Mouse (Mus musculus): ENCODE results near the gene Pnmal2. TPM values are rescaled to one million over a fixed set of nuclear protein-coding genes. Genes with fewer than 3 reads are reported as not detected.
A peak's percentile ranks its signal among the peaks of the same experiment; 100 is the strongest.
"Not testable (repeated sequence)": the region's sequence is repeated elsewhere in the genome, so short reads cannot be mapped to it uniquely, and the experiment has no call there.

Pnmal2 gene
- polyA plus RNA-seq, 1 experiment: 3.0 TPM

DNA sequence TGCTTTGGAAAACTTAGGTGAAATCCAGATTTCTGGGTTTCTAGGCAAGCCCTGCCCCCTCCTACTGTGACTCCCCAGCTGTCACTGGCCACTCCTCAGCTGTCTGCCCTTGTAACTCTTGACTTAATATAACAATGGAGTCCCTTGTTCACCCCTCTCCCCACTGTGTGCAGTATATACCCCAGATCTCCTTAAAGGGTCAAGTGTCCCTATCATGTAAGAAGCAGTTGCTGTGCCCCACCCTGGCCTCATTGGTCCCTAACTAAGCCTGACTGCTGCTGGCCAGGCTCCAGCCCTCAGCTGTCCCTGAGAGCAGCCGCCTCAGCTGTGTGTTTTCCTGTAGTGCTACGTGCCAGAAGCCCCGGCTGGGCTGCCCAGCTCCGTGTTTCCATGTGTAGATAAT, 3.5 kb downstream of the Pnmal2 start:
- H3K27ac ChIP-seq (ENCODE audit: control insufficient read depth, insufficient read depth, low read length): no peak overlapping the region
- 35% methylated on average over 4 of the region's 4 CpGs for WGBS
- H3K27me3 ChIP-seq (ENCODE audit: control insufficient read depth, insufficient read depth, low read length): peaks cover 20% of the 10 kb centered on the region; the same call in 1 of the 2 replicates
- TF ChIP-seq CTCF (IDR thresholded peaks at IDR 0.05; ENCODE audit: borderline replicate concordance, control insufficient read depth, extremely low read depth, insufficient read depth, low read length, poor library complexity) (no peak), POLR2A (IDR thresholded peaks at IDR 0.05; ENCODE audit: control insufficient read depth, extremely low read depth, insufficient read depth, low read length, poor library complexity) (no peak)
- H3K4me3 ChIP-seq (ENCODE audit: control insufficient read depth, insufficient read depth, low read length): no peak overlapping the region
- peaks cover 40% of the 10 kb centered on the region for H3K4me1 ChIP-seq (replicated peaks; ENCODE audit: control insufficient read depth, insufficient read depth, low read length)
- H3K36me3 ChIP-seq (ENCODE audit: control insufficient read depth, insufficient read depth, low read length): no peaks in the 10 kb centered on the region
- DNase-seq: no peak

DNA sequence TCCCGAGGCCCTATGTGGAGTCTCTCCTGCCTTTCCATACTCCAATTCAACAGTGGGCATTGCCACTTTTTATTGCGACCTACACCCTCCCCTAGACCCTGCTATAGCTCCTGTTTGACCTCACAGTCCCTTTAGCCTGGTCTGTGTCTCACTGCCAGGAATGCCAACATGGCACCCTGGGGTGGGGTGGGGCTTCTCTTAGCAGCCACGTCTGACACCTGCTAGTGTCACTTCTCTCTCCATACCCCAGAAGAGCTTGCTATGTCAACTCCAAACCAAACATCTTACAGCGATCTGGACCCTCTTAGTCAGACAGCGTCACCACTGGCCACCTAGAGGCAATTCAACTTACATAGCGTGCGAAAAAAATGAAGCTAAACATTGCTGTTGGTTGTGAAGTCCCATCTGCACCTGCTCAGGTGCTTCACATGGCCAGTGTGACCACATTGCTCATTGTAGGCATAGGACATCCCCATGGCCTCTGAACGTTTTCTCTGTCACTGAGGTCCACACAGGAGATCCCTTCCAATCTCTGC, 4.5 kb downstream of the Pnmal2 start:
- WGBS: 88% methylated on average over 8 of the region's 8 CpGs
- DNase-seq: no peak
- Histone ChIP-seq H3K27ac (ENCODE audit: control insufficient read depth, insufficient read depth, low read length) (no peak overlapping the region), H3K27me3 (ENCODE audit: control insufficient read depth, insufficient read depth, low read length) (peaks cover 20% of the 10 kb centered on the region; the same call in 1 of the 2 replicates), H3K4me1 (replicated peaks; ENCODE audit: control insufficient read depth, insufficient read depth, low read length) (peaks cover 34% of the 10 kb centered on the region), H3K4me3 (ENCODE audit: control insufficient read depth, insufficient read depth, low read length) (no peak overlapping the region), H3K36me3 (ENCODE audit: control insufficient read depth, insufficient read depth, low read length) (no peaks in the 10 kb centered on the region)
- TF ChIP-seq CTCF (IDR thresholded peaks at IDR 0.05; ENCODE audit: borderline replicate concordance, control insufficient read depth, extremely low read depth, insufficient read depth, low read length, poor library complexity) (no peak), POLR2A (IDR thresholded peaks at IDR 0.05; ENCODE audit: control insufficient read depth, extremely low read depth, insufficient read depth, low read length, poor library complexity) (no peak)

GRCm38 (mm10) chr7:16949908-16950841, 5.7 kb downstream of the Pnmal2 start:
- Histone ChIP-seq H3K4me1 (replicated peaks; ENCODE audit: control insufficient read depth, insufficient read depth, low read length) (peaks cover 24% of the 10 kb centered on the region), H3K27me3 (ENCODE audit: control insufficient read depth, insufficient read depth, low read length) (peaks cover 17% of the 10 kb centered on the region; the same call in 1 of the 2 replicates), H3K4me3 (ENCODE audit: control insufficient read depth, insufficient read depth, low read length) (peak overlapping the region; percentile 42), H3K27ac (ENCODE audit: control insufficient read depth, insufficient read depth, low read length) (no peak overlapping the region), H3K36me3 (ENCODE audit: control insufficient read depth, insufficient read depth, low read length) (no peaks in the 10 kb centered on the region)
- peak; percentile 91 for TF ChIP-seq CTCF (IDR thresholded peaks at IDR 0.05; ENCODE audit: borderline replicate concordance, control insufficient read depth, extremely low read depth, insufficient read depth, low read length, poor library complexity)
- peak; percentile 24; the same call in 1 of the 2 replicates for TF ChIP-seq POLR2A (IDR thresholded peaks at IDR 0.05; ENCODE audit: control insufficient read depth, extremely low read depth, insufficient read depth, low read length, poor library complexity)
- 11% methylated on average over 29 of the region's 29 CpGs for WGBS
- DNase-seq: peak; percentile 83

- WGBS: 25% methylated on average over 18 of the region's 18 CpGs
- DNase-seq: peak; percentile 86
Measured at GRCm38 (mm10) chr7:16950861-16951635, 6.6 kb downstream of the Pnmal2 start.

DNA sequence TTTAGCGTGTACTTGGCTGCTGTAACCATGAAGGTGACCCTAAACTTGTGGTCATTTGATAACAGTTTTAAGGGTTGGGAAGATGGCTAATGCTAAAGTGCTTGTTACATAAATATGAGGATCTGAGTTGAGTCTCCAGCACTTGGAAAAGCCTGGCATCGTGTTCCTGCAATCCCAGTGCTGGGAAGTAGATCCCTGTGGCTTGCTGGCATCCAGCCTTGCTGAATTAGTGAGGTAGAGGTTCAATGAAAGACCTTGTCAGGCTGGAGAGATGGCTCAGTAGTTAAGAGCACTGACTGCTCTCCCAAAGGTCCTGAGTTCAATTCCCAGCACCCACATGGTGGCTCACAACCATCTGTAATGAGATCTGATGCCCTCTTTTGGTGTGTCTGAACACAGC, 9.3 kb downstream of the Pnmal2 start:
- not testable (repeated sequence) for H3K4me1 ChIP-seq (replicated peaks; ENCODE audit: control insufficient read depth, insufficient read depth, low read length); H3K27ac ChIP-seq (ENCODE audit: control insufficient read depth, insufficient read depth, low read length); H3K27me3 ChIP-seq (ENCODE audit: control insufficient read depth, insufficient read depth, low read length); H3K4me3 ChIP-seq (ENCODE audit: control insufficient read depth, insufficient read depth, low read length); DNase-seq; H3K36me3 ChIP-seq (ENCODE audit: control insufficient read depth, insufficient read depth, low read length)
- 93% methylated on average over 2 of the region's 2 CpGs for WGBS

More at GRCm38 (mm10) chr7:16950861-16951635, 6.6 kb downstream of the Pnmal2 start:
- H3K36me3 ChIP-seq (ENCODE audit: control insufficient read depth, insufficient read depth, low read length): no peaks in the 10 kb centered on the region
- peak; percentile 89 for TF ChIP-seq CTCF (IDR thresholded peaks at IDR 0.05; ENCODE audit: borderline replicate concordance, control insufficient read depth, extremely low read depth, insufficient read depth, low read length, poor library complexity)
- TF ChIP-seq POLR2A (IDR thresholded peaks at IDR 0.05; ENCODE audit: control insufficient read depth, extremely low read depth, insufficient read depth, low read length, poor library complexity): no peak
- H3K27me3 ChIP-seq (ENCODE audit: control insufficient read depth, insufficient read depth, low read length): peaks cover 9% of the 10 kb centered on the region; the same call in 1 of the 2 replicates
- H3K4me1 ChIP-seq (replicated peaks; ENCODE audit: control insufficient read depth, insufficient read depth, low read length): peaks cover 15% of the 10 kb centered on the region
- H3K27ac ChIP-seq (ENCODE audit: control insufficient read depth, insufficient read depth, low read length): no peak overlapping the region
- H3K4me3 ChIP-seq (ENCODE audit: control insufficient read depth, insufficient read depth, low read length): no peak overlapping the region

DNA sequence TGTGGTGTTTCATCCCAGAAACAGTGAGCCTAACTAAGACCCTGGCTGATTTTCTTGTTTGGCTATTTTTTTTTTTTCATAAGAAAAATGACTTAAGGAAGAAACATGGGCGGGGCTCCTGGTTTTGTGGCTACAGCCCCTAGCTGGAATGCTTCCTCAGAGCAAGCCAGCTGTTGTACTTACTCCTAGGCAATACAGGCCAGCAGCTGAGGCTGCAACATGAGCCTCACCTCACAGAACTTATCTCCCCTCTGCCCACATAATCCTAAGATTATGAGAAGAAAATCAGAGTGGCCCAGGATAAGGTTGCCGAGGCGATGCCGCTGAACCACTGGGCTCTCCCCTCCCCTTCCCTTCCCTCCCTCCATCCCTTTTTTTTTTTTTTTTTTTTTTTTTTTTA, 11.2 kb downstream of the Pnmal2 start:
- Histone ChIP-seq H3K27me3 (ENCODE audit: control insufficient read depth, insufficient read depth, low read length) (no peaks in the 10 kb centered on the region), H3K4me1 (replicated peaks; ENCODE audit: control insufficient read depth, insufficient read depth, low read length) (peaks cover 2% of the 10 kb centered on the region; the same call in 1 of the 2 replicates), H3K36me3 (ENCODE audit: control insufficient read depth, insufficient read depth, low read length) (no peaks in the 10 kb centered on the region), H3K4me3 (ENCODE audit: control insufficient read depth, insufficient read depth, low read length) (no peak overlapping the region), H3K27ac (ENCODE audit: control insufficient read depth, insufficient read depth, low read length) (no peak overlapping the region)
- no peak for DNase-seq
- TF ChIP-seq POLR2A (IDR thresholded peaks at IDR 0.05; ENCODE audit: control insufficient read depth, extremely low read depth, insufficient read depth, low read length, poor library complexity): no peak
- no peak for TF ChIP-seq CTCF (IDR thresholded peaks at IDR 0.05; ENCODE audit: borderline replicate concordance, control insufficient read depth, extremely low read depth, insufficient read depth, low read length, poor library complexity)
- WGBS: 64% methylated on average over 4 of the region's 4 CpGs
